Mouse (Mus musculus) forebrain, postnatal 0 days (tissue): Measurements from ENCODE around the gene Zfp804a. TPM values are rescaled to one million over a fixed set of nuclear protein-coding genes. Genes with fewer than 3 reads are reported as not detected.

Experiments
- ATAC-seq: fragments of 200-750 bp; cut with Nextera tagmentation; 2 replicates; pipeline ENCODE4 v1.8.0; 2017; ENCODE audit warnings: mild to moderate bottlenecking, moderate library complexity
- DNase-seq: peaks from one replicate; pipeline ENCODE4 v3.0.0-alpha.2; 2015
- H3K27ac ChIP-seq: fragments of 300-500 bp; sonication (generic); 2 replicates; pipeline ENCODE4 v1.5.1; 2014; ENCODE audit warnings: low read depth, mild to moderate bottlenecking, antibody characterized with exemption, low read length, moderate library complexity, mixed read lengths
- H3K27me3 ChIP-seq: fragments of 300-500 bp; sonication (generic); 2 replicates; pipeline ENCODE4 v1.6.1; 2014; ENCODE audit warnings: mild to moderate bottlenecking, low read length, mixed read lengths; ENCODE audit not compliant: insufficient read depth
- H3K36me3 ChIP-seq: fragments of 300-500 bp; sonication (generic); 2 replicates; pipeline ENCODE4 v1.6.1; 2014; ENCODE audit warnings: mild to moderate bottlenecking, moderate library complexity; ENCODE audit not compliant: insufficient read depth
- H3K4me1 ChIP-seq: fragments of 300-500 bp; sonication (generic); 2 replicates; pipeline ENCODE4 v1.6.1; 2014; ENCODE audit warnings: antibody characterized with exemption; ENCODE audit not compliant: insufficient read depth
- H3K4me2 ChIP-seq: fragments of 300-500 bp; sonication (generic); 2 replicates; pipeline ENCODE4 v1.6.1; 2014; ENCODE audit warnings: low read depth, mild to moderate bottlenecking, moderate library complexity
- H3K4me3 ChIP-seq: fragments of 300-500 bp; sonication (generic); 2 replicates; pipeline ENCODE4 v1.5.1; 2014; ENCODE audit warnings: low read depth, low read length, mixed read lengths
- H3K9ac ChIP-seq: fragments of 300-500 bp; sonication (generic); 2 replicates; pipeline ENCODE4 v1.6.1; 2014; ENCODE audit warnings: mild to moderate bottlenecking
- H3K9me3 ChIP-seq: fragments of 300-500 bp; sonication (generic); 2 replicates; pipeline ENCODE4 v1.6.1; 2016; ENCODE audit warnings: low read length
- CTCF ChIP-seq: sonication (generic); IDR thresholded peaks from 2 replicates; pipeline ENCODE4 v1.5.1; 2016; ENCODE audit warnings: antibody characterized with exemption, control low read depth, low read depth
- WGBS: fragments of 180-500 bp; shearing (Covaris S2); extraction: QIAGEN DNeasy Blood & Tissue Kit; methylation state at CpG from one replicate; pipeline ENCODE4 v1.1.7; 2014; 5-methylcytosine and 5-hydroxymethylcytosine counted together
- polyA plus RNA-seq: library from polyadenylated mRNA; unstranded; fragments of >200 nt; fragmentation: Nextera tagmentation; extraction: Ambion mirVana; gene quantifications from 2 replicates; pipeline ENCODE4 v1.2.1, GENCODE M21; 2015
- total RNA-seq: library from RNA; depleted of rRNA; stranded (reverse); fragments of >200 nt; gene quantifications from 2 replicates; pipeline ENCODE4 v1.2.3, GENCODE M21; 2014

Zfp804a gene
- total and polyA plus RNA-seq, 2 experiments from 2014 or later: 12.9 to 14.7 TPM

DNA sequence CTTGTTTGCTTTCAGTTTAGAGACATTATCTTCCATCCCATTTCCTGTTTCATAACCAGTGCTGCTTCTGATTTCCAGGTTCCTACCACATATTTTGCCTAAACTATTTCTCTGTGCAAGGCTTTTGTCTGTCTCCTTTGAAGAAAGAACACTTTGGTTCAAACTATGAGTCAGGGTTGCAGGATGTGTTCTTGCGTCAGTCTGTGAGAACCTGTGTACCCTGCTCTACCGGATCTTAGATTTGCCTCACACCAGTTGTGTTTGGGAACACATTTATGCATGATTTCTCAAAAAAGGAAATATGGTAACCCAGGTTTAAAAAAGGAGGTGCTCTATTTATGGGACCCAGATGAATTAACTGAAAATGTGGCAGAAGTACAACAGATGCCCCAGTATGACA, 125.7 kb downstream of the Zfp804a start:
- 90% methylated on average over 2 of the region's 2 CpGs for WGBS
- Histone ChIP-seq H3K36me3 (no peaks in the 10 kb centered on the region), H3K9ac (no peak overlapping the region), H3K27ac (no peak overlapping the region), H3K4me1 (no peaks in the 10 kb centered on the region), H3K4me3 (no peak overlapping the region), H3K9me3 (no peaks in the 10 kb centered on the region), H3K4me2 (no peak overlapping the region), H3K27me3 (no peaks in the 10 kb centered on the region)
- no peak for ATAC-seq
- TF ChIP-seq CTCF: no peak
- DNase-seq: no peak

DNA sequence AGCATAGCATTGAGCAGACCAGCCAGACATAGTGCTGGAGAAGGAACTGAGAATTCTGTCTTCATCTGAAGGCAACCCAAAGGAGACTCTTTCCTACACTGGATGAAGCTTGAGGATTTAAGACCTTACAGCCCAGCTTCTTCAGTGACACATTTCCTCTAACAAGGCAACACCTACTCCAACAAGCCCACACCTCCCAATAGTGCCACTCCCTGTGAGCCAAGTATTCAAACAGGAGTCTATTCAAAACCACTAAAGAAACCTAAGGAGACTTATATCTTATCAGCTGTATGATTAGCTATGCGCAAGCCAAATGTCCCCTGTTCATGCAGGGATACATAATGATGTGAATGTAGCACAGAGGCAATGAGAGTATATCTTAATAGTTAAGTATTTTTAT, 128.0 kb downstream of the Zfp804a start:
- no peak overlapping the region for H3K27ac ChIP-seq
- no peak for ATAC-seq
- no peak overlapping the region for H3K9ac ChIP-seq
- 98% methylated on average over 1 of the region's 1 CpGs for WGBS
- no peaks in the 10 kb centered on the region for H3K9me3 ChIP-seq
- no peak overlapping the region for H3K4me2 ChIP-seq
- H3K36me3 ChIP-seq: no peaks in the 10 kb centered on the region
- DNase-seq: no peak
- TF ChIP-seq CTCF: no peak
- H3K4me1 ChIP-seq: no peaks in the 10 kb centered on the region
- no peak overlapping the region for H3K4me3 ChIP-seq
- H3K27me3 ChIP-seq: no peaks in the 10 kb centered on the region

DNA sequence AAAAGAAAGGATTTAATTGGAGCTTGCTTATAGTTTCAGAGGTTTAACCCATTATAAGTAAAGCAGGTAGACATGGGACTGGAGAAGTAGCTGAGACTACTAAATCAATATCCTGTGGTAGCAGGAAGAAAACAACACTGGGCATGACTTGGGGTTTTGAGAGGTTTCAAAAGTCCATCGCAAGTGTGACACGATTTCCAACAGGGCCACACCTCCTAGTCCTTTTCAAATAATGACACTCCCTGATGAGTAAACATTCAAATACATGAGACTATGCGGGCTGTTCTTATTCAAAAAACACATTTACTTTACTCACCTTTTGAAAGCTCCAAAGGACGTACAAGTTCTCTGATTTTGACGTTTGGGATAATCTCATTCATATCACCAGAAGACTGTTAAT, 146.9 kb downstream of the Zfp804a start:
- 75% methylated on average over 5 of the region's 5 CpGs for WGBS
- no peak overlapping the region for H3K4me3 ChIP-seq
- ATAC-seq (no peak), DNase-seq (no peak)
- H3K27me3 ChIP-seq: no peaks in the 10 kb centered on the region
- H3K36me3 ChIP-seq: no peaks in the 10 kb centered on the region
- no peak overlapping the region for H3K4me2 ChIP-seq
- TF ChIP-seq CTCF: no peak
- H3K4me1 ChIP-seq: no peaks in the 10 kb centered on the region
- no peak overlapping the region for H3K27ac ChIP-seq
- no peak overlapping the region for H3K9ac ChIP-seq
- no peaks in the 10 kb centered on the region for H3K9me3 ChIP-seq

DNA sequence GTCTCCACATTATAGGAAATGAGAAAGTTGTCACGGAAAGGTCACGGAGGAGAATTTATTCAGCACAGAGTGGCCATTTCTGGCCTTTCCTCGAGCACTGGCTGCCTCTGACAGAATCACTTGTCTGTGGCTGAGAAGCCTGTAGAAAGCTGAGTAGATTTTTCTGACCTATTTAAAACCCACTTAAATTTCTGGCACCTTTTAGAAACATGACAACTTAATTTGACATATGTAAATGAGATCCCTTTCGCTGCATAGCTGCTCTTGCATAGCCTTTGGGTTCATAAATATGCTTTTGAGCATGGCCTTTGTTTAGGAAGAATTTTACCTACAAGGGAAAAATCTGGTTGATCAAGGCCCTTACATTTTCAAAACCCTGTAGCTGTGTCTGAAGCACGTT, 147.6 kb downstream of the Zfp804a start:
- no peak for TF ChIP-seq CTCF
- Histone ChIP-seq H3K27me3 (no peaks in the 10 kb centered on the region), H3K4me3 (no peak overlapping the region), H3K4me2 (no peak overlapping the region), H3K9ac (no peak overlapping the region), H3K4me1 (no peaks in the 10 kb centered on the region), H3K27ac (no peak overlapping the region), H3K9me3 (no peaks in the 10 kb centered on the region), H3K36me3 (no peaks in the 10 kb centered on the region)
- DNase-seq: no peak
- 47% methylated on average over 5 of the region's 5 CpGs for WGBS
- peak; percentile 50; the same call in 1 of the 2 replicates for ATAC-seq

DNA sequence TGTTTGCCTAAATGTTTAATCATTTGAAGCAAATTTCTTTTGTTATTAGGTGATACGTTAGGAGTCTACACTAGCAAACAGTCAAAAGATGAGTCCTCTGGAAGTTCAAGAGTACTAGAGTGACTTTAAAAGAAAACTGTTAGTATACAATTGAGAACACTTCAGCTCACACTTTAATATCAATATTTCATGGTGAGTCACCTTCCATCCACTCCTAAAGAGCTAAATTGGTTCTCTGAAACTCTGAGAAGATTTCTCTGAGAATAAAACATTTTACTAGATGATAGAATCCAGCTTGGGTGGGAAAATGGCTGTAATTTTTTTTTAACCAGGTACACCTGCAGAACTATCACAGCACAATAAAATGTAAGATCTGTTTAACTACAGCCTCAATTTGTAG, 157.6 kb downstream of the Zfp804a start:
- H3K9me3 ChIP-seq: 0 out of 2 replicates have a peak, but pooled peaks cover 6% of the 10 kb centered on the region
- no peak overlapping the region for H3K4me3 ChIP-seq
- 55% methylated on average over 1 of the region's 1 CpGs for WGBS
- no peaks in the 10 kb centered on the region for H3K4me1 ChIP-seq
- no peaks in the 10 kb centered on the region for H3K27me3 ChIP-seq
- H3K4me2 ChIP-seq: no peak overlapping the region
- no peak for TF ChIP-seq CTCF
- no peak for DNase-seq
- H3K9ac ChIP-seq: no peak overlapping the region
- H3K36me3 ChIP-seq: no peaks in the 10 kb centered on the region
- no peak for ATAC-seq
- no peak overlapping the region for H3K27ac ChIP-seq

DNA sequence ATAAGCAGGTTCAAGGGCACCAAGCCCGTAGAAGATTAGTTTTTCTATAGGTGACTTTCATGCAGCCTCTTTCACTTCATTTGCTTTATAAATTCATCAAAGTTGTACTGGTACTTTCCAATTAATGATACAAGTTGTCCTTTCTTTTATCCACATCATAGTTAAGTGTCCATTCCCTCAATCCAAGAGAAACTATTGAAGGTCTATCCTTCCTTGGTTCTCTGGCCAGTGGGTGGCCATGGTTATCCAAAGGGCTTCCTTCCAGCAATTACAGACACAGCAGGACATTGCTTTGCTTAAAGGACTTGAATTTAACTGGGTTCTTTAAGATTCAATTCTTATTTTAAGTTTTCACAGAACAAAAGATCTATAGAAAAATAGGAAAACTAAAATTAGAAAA, 158.9 kb downstream of the Zfp804a start:
- H3K4me1 ChIP-seq: no peaks in the 10 kb centered on the region
- no peak overlapping the region for H3K4me3 ChIP-seq
- H3K9ac ChIP-seq: no peak overlapping the region
- H3K9me3 ChIP-seq: 0 out of 2 replicates have a peak, but pooled peaks cover 6% of the 10 kb centered on the region
- no peak for DNase-seq
- no peaks in the 10 kb centered on the region for H3K36me3 ChIP-seq
- TF ChIP-seq CTCF: no peak
- H3K4me2 ChIP-seq: no peak overlapping the region
- WGBS: 24% methylated on average over 1 of the region's 1 CpGs
- no peak overlapping the region for H3K27ac ChIP-seq
- no peaks in the 10 kb centered on the region for H3K27me3 ChIP-seq
- ATAC-seq: no peak

DNA sequence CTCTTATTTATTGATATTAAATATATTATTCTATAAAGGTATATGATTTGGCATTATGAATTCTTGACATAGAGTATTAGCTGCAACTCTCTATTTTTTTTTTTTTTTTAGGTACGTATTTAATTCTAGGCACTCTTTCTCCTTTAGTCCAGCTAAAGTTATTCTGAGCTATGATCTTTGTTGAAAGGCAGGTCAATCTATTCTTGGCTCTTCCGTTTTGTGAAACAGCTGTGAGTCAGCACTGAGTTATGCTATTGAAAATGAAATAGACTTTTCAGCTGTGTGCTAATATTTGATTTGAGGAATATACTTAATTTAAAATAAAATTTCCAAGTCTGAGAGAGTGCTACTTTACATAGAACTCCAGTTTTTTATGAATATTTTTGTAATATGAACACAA, 164.9 kb downstream of the Zfp804a start:
- DNase-seq (no peak), ATAC-seq (no peak)
- Histone ChIP-seq H3K4me2 (no peak overlapping the region), H3K4me3 (no peak overlapping the region), H3K9me3 (0 out of 2 replicates have a peak, but pooled peaks cover 6% of the 10 kb centered on the region), H3K9ac (no peak overlapping the region), H3K4me1 (no peaks in the 10 kb centered on the region), H3K27me3 (no peaks in the 10 kb centered on the region), H3K36me3 (no peaks in the 10 kb centered on the region), H3K27ac (no peak overlapping the region)
- no peak for TF ChIP-seq CTCF
- 75% methylated on average over 2 of the region's 2 CpGs for WGBS

DNA sequence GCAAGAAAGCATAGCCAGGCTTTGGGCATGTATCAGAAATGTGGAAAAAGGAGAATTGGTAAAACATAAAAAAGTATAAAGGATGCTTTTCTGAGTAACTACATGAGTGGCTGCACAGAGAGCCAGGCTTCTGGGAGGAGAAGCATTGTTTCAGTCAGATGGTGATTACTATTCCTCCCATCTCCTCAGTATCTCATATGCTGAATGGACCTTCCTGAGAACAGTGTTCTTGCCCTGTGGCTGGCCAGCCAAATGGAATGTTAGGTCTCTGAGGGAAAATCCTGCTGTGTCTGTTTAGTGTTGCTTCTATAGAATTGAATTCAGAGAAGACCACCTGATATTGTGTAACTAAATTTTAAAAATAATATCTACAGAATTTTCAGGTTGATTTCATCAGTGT, 193.0 kb downstream of the Zfp804a start:
- Histone ChIP-seq H3K9me3 (no peaks in the 10 kb centered on the region), H3K4me1 (no peaks in the 10 kb centered on the region), H3K36me3 (no peaks in the 10 kb centered on the region), H3K4me3 (no peak overlapping the region), H3K9ac (no peak overlapping the region), H3K27ac (no peak overlapping the region), H3K4me2 (no peak overlapping the region), H3K27me3 (no peaks in the 10 kb centered on the region)
- no peak for DNase-seq
- ATAC-seq: no peak
- TF ChIP-seq CTCF: no peak
